Mouse (Mus musculus): Measurements from ENCODE around the gene Uvrag.
A peak's percentile ranks its signal among the peaks of the same experiment; 100 is the strongest.

The Uvrag gene

GRCm38 (mm10) chr7:98904659-98905362 is 236.1 kb downstream of the Uvrag start:
- no peak for TF ChIP-seq NANOG (IDR thresholded peaks at IDR 0.05; ENCODE audit: borderline replicate concordance, low read length)
- TF ChIP-seq CTCF (conservative IDR thresholded peaks at IDR 0.05; ENCODE audit: low read length), result no peak

GRCm38 (mm10) chr7:98903884-98904283 is 237.1 kb downstream of the Uvrag start:
- Histone ChIP-seq H3K4me3 (replicated peaks; ENCODE audit: low read length) (no peak overlapping the region), H3K27me3 (ENCODE audit: insufficient read depth, low read length) (no peaks in the 10 kb centered on the region), H3K4me1 (replicated peaks; ENCODE audit: low read depth, low read length) (peaks cover 10% of the 10 kb centered on the region; the same call in 1 of the 2 replicates), H3K9me3 (ENCODE audit: low read length) (no peaks in the 10 kb centered on the region), H3K36me3 (ENCODE audit: insufficient read depth, low read length) (no peaks in the 10 kb centered on the region)
- no peak for TF ChIP-seq NANOG (IDR thresholded peaks at IDR 0.05; ENCODE audit: borderline replicate concordance, low read length)
- TF ChIP-seq CTCF (conservative IDR thresholded peaks at IDR 0.05; ENCODE audit: low read length), result no peak
- TF ChIP-seq POU5F1 (IDR thresholded peaks at IDR 0.05; ENCODE audit: borderline replicate concordance, low read length), result no peak

More at GRCm38 (mm10) chr7:98904659-98905362, 236.1 kb downstream of the Uvrag start:
- no peaks in the 10 kb centered on the region for H3K9me3 ChIP-seq (ENCODE audit: low read length)
- H3K27me3 ChIP-seq (ENCODE audit: insufficient read depth, low read length), result no peaks in the 10 kb centered on the region
- H3K4me1 ChIP-seq (replicated peaks; ENCODE audit: low read depth, low read length), result peaks cover 10% of the 10 kb centered on the region; the same call in 1 of the 2 replicates
- no peak overlapping the region for H3K4me3 ChIP-seq (replicated peaks; ENCODE audit: low read length)
- H3K36me3 ChIP-seq (ENCODE audit: insufficient read depth, low read length), result no peaks in the 10 kb centered on the region

- Histone ChIP-seq H3K36me3 (ENCODE audit: insufficient read depth, low read length) (0 out of 2 replicates have a peak, but pooled peaks cover 5% of the 10 kb centered on the region), H3K4me1 (replicated peaks; ENCODE audit: low read depth, low read length) (peaks cover 10% of the 10 kb centered on the region; the same call in 1 of the 2 replicates), H3K27me3 (ENCODE audit: insufficient read depth, low read length) (no peaks in the 10 kb centered on the region), H3K4me3 (replicated peaks; ENCODE audit: low read length) (no peak overlapping the region), H3K9me3 (ENCODE audit: low read length) (no peaks in the 10 kb centered on the region)
- TF ChIP-seq POU5F1 (IDR thresholded peaks at IDR 0.05; ENCODE audit: borderline replicate concordance, low read length) (no peak), CTCF (conservative IDR thresholded peaks at IDR 0.05; ENCODE audit: low read length) (peak; percentile 59), NANOG (IDR thresholded peaks at IDR 0.05; ENCODE audit: borderline replicate concordance, low read length) (no peak)
Observed at GRCm38 (mm10) chr7:98901120-98901519, 239.8 kb downstream of the Uvrag start.

- Histone ChIP-seq H3K9me3 (ENCODE audit: low read length) (no peaks in the 10 kb centered on the region), H3K4me1 (replicated peaks; ENCODE audit: low read depth, low read length) (peaks cover 10% of the 10 kb centered on the region; the same call in 1 of the 2 replicates), H3K27me3 (ENCODE audit: insufficient read depth, low read length) (no peaks in the 10 kb centered on the region), H3K4me3 (replicated peaks; ENCODE audit: low read length) (no peak overlapping the region), H3K36me3 (ENCODE audit: insufficient read depth, low read length) (0 out of 2 replicates have a peak, but pooled peaks cover 5% of the 10 kb centered on the region)
- TF ChIP-seq NANOG (IDR thresholded peaks at IDR 0.05; ENCODE audit: borderline replicate concordance, low read length), result no peak
Observed at GRCm38 (mm10) chr7:98899815-98900214, 241.1 kb downstream of the Uvrag start.

GRCm38 (mm10) chr7:98897323-98897722 is 243.6 kb downstream of the Uvrag start:
- no peak for TF ChIP-seq NANOG (IDR thresholded peaks at IDR 0.05; ENCODE audit: borderline replicate concordance, low read length)
- no peak for TF ChIP-seq POU5F1 (IDR thresholded peaks at IDR 0.05; ENCODE audit: borderline replicate concordance, low read length)
- TF ChIP-seq CTCF (conservative IDR thresholded peaks at IDR 0.05; ENCODE audit: low read length), result no peak

GRCm38 (mm10) chr7:98895501-98896095 is 245.3 kb downstream of the Uvrag start:
- TF ChIP-seq NANOG (IDR thresholded peaks at IDR 0.05; ENCODE audit: borderline replicate concordance, low read length), result no peak
- TF ChIP-seq CTCF (conservative IDR thresholded peaks at IDR 0.05; ENCODE audit: low read length), result no peak
- no peak for TF ChIP-seq POU5F1 (IDR thresholded peaks at IDR 0.05; ENCODE audit: borderline replicate concordance, low read length)
- peaks cover 11% of the 10 kb centered on the region for H3K36me3 ChIP-seq (ENCODE audit: insufficient read depth, low read length)
- no peaks in the 10 kb centered on the region for H3K9me3 ChIP-seq (ENCODE audit: low read length)
- no peak overlapping the region for H3K4me3 ChIP-seq (replicated peaks; ENCODE audit: low read length)
- no peaks in the 10 kb centered on the region for H3K27me3 ChIP-seq (ENCODE audit: insufficient read depth, low read length)
- no peaks in the 10 kb centered on the region for H3K4me1 ChIP-seq (replicated peaks; ENCODE audit: low read depth, low read length)

More at GRCm38 (mm10) chr7:98897323-98897722, 243.6 kb downstream of the Uvrag start:
- Histone ChIP-seq H3K4me3 (replicated peaks; ENCODE audit: low read length) (no peak overlapping the region), H3K9me3 (ENCODE audit: low read length) (no peaks in the 10 kb centered on the region), H3K27me3 (ENCODE audit: insufficient read depth, low read length) (no peaks in the 10 kb centered on the region), H3K36me3 (ENCODE audit: insufficient read depth, low read length) (peaks cover 11% of the 10 kb centered on the region), H3K4me1 (replicated peaks; ENCODE audit: low read depth, low read length) (no peaks in the 10 kb centered on the region)

GRCm38 (mm10) chr7:98894768-98895167 is 246.2 kb downstream of the Uvrag start:
- no peak for TF ChIP-seq CTCF (conservative IDR thresholded peaks at IDR 0.05; ENCODE audit: low read length)
- TF ChIP-seq NANOG (IDR thresholded peaks at IDR 0.05; ENCODE audit: borderline replicate concordance, low read length), result no peak
- TF ChIP-seq POU5F1 (IDR thresholded peaks at IDR 0.05; ENCODE audit: borderline replicate concordance, low read length), result no peak
- H3K9me3 ChIP-seq (ENCODE audit: low read length), result no peaks in the 10 kb centered on the region
- H3K4me3 ChIP-seq (replicated peaks; ENCODE audit: low read length), result no peak overlapping the region
- peaks cover 11% of the 10 kb centered on the region for H3K36me3 ChIP-seq (ENCODE audit: insufficient read depth, low read length)
- no peaks in the 10 kb centered on the region for H3K4me1 ChIP-seq (replicated peaks; ENCODE audit: low read depth, low read length)
- H3K27me3 ChIP-seq (ENCODE audit: insufficient read depth, low read length), result no peaks in the 10 kb centered on the region

- Histone ChIP-seq H3K9me3 (ENCODE audit: low read length) (no peaks in the 10 kb centered on the region), H3K36me3 (ENCODE audit: insufficient read depth, low read length) (peaks cover 11% of the 10 kb centered on the region), H3K4me1 (replicated peaks; ENCODE audit: low read depth, low read length) (no peaks in the 10 kb centered on the region), H3K4me3 (replicated peaks; ENCODE audit: low read length) (no peak overlapping the region), H3K27me3 (ENCODE audit: insufficient read depth, low read length) (no peaks in the 10 kb centered on the region)
- TF ChIP-seq POU5F1 (IDR thresholded peaks at IDR 0.05; ENCODE audit: borderline replicate concordance, low read length) (no peak), CTCF (conservative IDR thresholded peaks at IDR 0.05; ENCODE audit: low read length) (no peak), NANOG (IDR thresholded peaks at IDR 0.05; ENCODE audit: borderline replicate concordance, low read length) (no peak)
Observed at GRCm38 (mm10) chr7:98894305-98894704, 246.6 kb downstream of the Uvrag start.
